Mouse (Mus musculus): ENCODE measurements around the gene Arg1. TPM values are rescaled to one million over a fixed set of nuclear protein-coding genes. Genes with fewer than 3 reads are reported as not detected.
A peak's percentile ranks its signal among the peaks of the same experiment; 100 is the strongest.

Gene Arg1
- total and polyA plus RNA-seq, 3 experiments, result 0.06 TPM; not detected in 2

GRCm38 (mm10) chr10:24952549-24952948, 25.3 kb upstream of the Arg1 start:
- Histone ChIP-seq H3K27me3 (ENCODE audit: control insufficient read depth, insufficient read depth, low read length) (no peaks in the 10 kb centered on the region; the same call in 1 of the 2 replicates), H3K79me2 (replicated peaks; ENCODE audit: control insufficient read depth, insufficient read depth, low read length) (no peaks in the 10 kb centered on the region), H3K36me3 (ENCODE audit: control insufficient read depth, insufficient read depth, low read length) (no peaks in the 10 kb centered on the region), H3K9ac (ENCODE audit: low read depth, low read length) (no peak overlapping the region), H3K4me1 (ENCODE audit: control insufficient read depth, insufficient read depth, low read length) (no peaks in the 10 kb centered on the region), H3K4me3 (no peak overlapping the region), H3K27ac (no peak overlapping the region)
- TF ChIP-seq CTCF (IDR thresholded peaks at IDR 0.05) (no peak), POLR2A (IDR thresholded peaks at IDR 0.05; ENCODE audit: insufficient read depth, low read depth, low read length) (no peak), EP300 (IDR thresholded peaks at IDR 0.05; ENCODE audit: insufficient read depth, low read depth, low read length) (no peak)
- intact Hi-C loops (cut with DNase I), result no loop called here
- DNase-seq, result peak; percentile 35 to 42
- 33% methylated on average over 7 of the region's 7 CpGs for WGBS

GRCm38 (mm10) chr10:24951575-24951974, 24.3 kb upstream of the Arg1 start:
- no peak for TF ChIP-seq POLR2A (IDR thresholded peaks at IDR 0.05; ENCODE audit: insufficient read depth, low read depth, low read length)
- TF ChIP-seq EP300 (IDR thresholded peaks at IDR 0.05; ENCODE audit: insufficient read depth, low read depth, low read length), result no peak
- no peak for TF ChIP-seq CTCF (IDR thresholded peaks at IDR 0.05)
- H3K9ac ChIP-seq (ENCODE audit: low read depth, low read length), result no peak overlapping the region
- intact Hi-C loops (cut with DNase I), result no loop called here
- H3K4me3 ChIP-seq, result no peak overlapping the region
- no peaks in the 10 kb centered on the region for H3K4me1 ChIP-seq (ENCODE audit: control insufficient read depth, insufficient read depth, low read length)
- no peaks in the 10 kb centered on the region; the same call in 1 of the 2 replicates for H3K27me3 ChIP-seq (ENCODE audit: control insufficient read depth, insufficient read depth, low read length)
- H3K27ac ChIP-seq, result no peak overlapping the region
- H3K79me2 ChIP-seq (replicated peaks; ENCODE audit: control insufficient read depth, insufficient read depth, low read length), result no peaks in the 10 kb centered on the region
- WGBS, result 86% methylated on average over 8 of the region's 8 CpGs
- DNase-seq, result no peak
- no peaks in the 10 kb centered on the region for H3K36me3 ChIP-seq (ENCODE audit: control insufficient read depth, insufficient read depth, low read length)

- Histone ChIP-seq H3K4me1 (ENCODE audit: control insufficient read depth, insufficient read depth, low read length) (no peaks in the 10 kb centered on the region), H3K79me2 (replicated peaks; ENCODE audit: control insufficient read depth, insufficient read depth, low read length) (no peaks in the 10 kb centered on the region), H3K36me3 (ENCODE audit: control insufficient read depth, insufficient read depth, low read length) (no peaks in the 10 kb centered on the region), H3K27ac (no peak overlapping the region), H3K9ac (ENCODE audit: low read depth, low read length) (no peak overlapping the region), H3K4me3 (no peak overlapping the region), H3K27me3 (ENCODE audit: control insufficient read depth, insufficient read depth, low read length) (no peaks in the 10 kb centered on the region; the same call in 1 of the 2 replicates)
- no peak for TF ChIP-seq POLR2A (IDR thresholded peaks at IDR 0.05; ENCODE audit: insufficient read depth, low read depth, low read length)
- TF ChIP-seq CTCF (IDR thresholded peaks at IDR 0.05), result no peak
- no peak for TF ChIP-seq EP300 (IDR thresholded peaks at IDR 0.05; ENCODE audit: insufficient read depth, low read depth, low read length)
- intact Hi-C loops (cut with DNase I), result no loop called here
- no peak for DNase-seq
- WGBS, result 56% methylated on average over 4 of the region's 4 CpGs
These were observed 22.9 kb upstream of the Arg1 start for GRCm38 (mm10) chr10:24950223-24950622.

GRCm38 (mm10) chr10:24948278-24948677, 21.0 kb upstream of the Arg1 start:
- H3K79me2 ChIP-seq (replicated peaks; ENCODE audit: control insufficient read depth, insufficient read depth, low read length), result no peaks in the 10 kb centered on the region
- intact Hi-C loops (cut with DNase I), result no loop called here
- no peak for DNase-seq
- H3K27ac ChIP-seq, result no peak overlapping the region
- no peak overlapping the region for H3K4me3 ChIP-seq
- 74% methylated on average over 8 of the region's 8 CpGs for WGBS
- TF ChIP-seq CTCF (IDR thresholded peaks at IDR 0.05) (no peak), EP300 (IDR thresholded peaks at IDR 0.05; ENCODE audit: insufficient read depth, low read depth, low read length) (no peak), POLR2A (IDR thresholded peaks at IDR 0.05; ENCODE audit: insufficient read depth, low read depth, low read length) (no peak)
- no peak overlapping the region for H3K9ac ChIP-seq (ENCODE audit: low read depth, low read length)
- H3K36me3 ChIP-seq (ENCODE audit: control insufficient read depth, insufficient read depth, low read length), result no peaks in the 10 kb centered on the region
- H3K27me3 ChIP-seq (ENCODE audit: control insufficient read depth, insufficient read depth, low read length), result no peaks in the 10 kb centered on the region; the same call in 1 of the 2 replicates
- no peaks in the 10 kb centered on the region for H3K4me1 ChIP-seq (ENCODE audit: control insufficient read depth, insufficient read depth, low read length)

- Histone ChIP-seq H3K4me3 (no peak overlapping the region), H3K36me3 (ENCODE audit: control insufficient read depth, insufficient read depth, low read length) (no peaks in the 10 kb centered on the region), H3K79me2 (replicated peaks; ENCODE audit: control insufficient read depth, insufficient read depth, low read length) (no peaks in the 10 kb centered on the region), H3K4me1 (ENCODE audit: control insufficient read depth, insufficient read depth, low read length) (no peaks in the 10 kb centered on the region), H3K9ac (ENCODE audit: low read depth, low read length) (no peak overlapping the region), H3K27me3 (ENCODE audit: control insufficient read depth, insufficient read depth, low read length) (no peaks in the 10 kb centered on the region; the same call in 1 of the 2 replicates), H3K27ac (no peak overlapping the region)
- WGBS, result 75% methylated on average over 3 of the region's 3 CpGs
- no peak for DNase-seq
- TF ChIP-seq CTCF (IDR thresholded peaks at IDR 0.05), result no peak
- TF ChIP-seq POLR2A (IDR thresholded peaks at IDR 0.05; ENCODE audit: insufficient read depth, low read depth, low read length), result no peak
- no peak for TF ChIP-seq EP300 (IDR thresholded peaks at IDR 0.05; ENCODE audit: insufficient read depth, low read depth, low read length)
- intact Hi-C loops (cut with DNase I), result no loop called here
These were observed 20.6 kb upstream of the Arg1 start for GRCm38 (mm10) chr10:24947871-24948270.

GRCm38 (mm10) chr10:24930143-24930542, 2.9 kb upstream of the Arg1 start:
- no peaks in the 10 kb centered on the region for H3K27me3 ChIP-seq (ENCODE audit: control insufficient read depth, insufficient read depth, low read length)
- H3K4me1 ChIP-seq (ENCODE audit: control insufficient read depth, insufficient read depth, low read length), result peaks cover 1% of the 10 kb centered on the region
- no peak overlapping the region for H3K9ac ChIP-seq (ENCODE audit: low read depth, low read length)
- no peak overlapping the region for H3K27ac ChIP-seq
- no peaks in the 10 kb centered on the region for H3K36me3 ChIP-seq (ENCODE audit: control insufficient read depth, insufficient read depth, low read length)
- intact Hi-C loops (cut with DNase I), result no loop called here
- DNase-seq, result no peak
- 60% methylated on average over 6 of the region's 6 CpGs for WGBS
- TF ChIP-seq EP300 (IDR thresholded peaks at IDR 0.05; ENCODE audit: insufficient read depth, low read depth, low read length), result no peak
- TF ChIP-seq CTCF (IDR thresholded peaks at IDR 0.05), result no peak
- TF ChIP-seq POLR2A (IDR thresholded peaks at IDR 0.05; ENCODE audit: insufficient read depth, low read depth, low read length), result no peak
- no peak overlapping the region for H3K4me3 ChIP-seq
- H3K79me2 ChIP-seq (replicated peaks; ENCODE audit: control insufficient read depth, insufficient read depth, low read length), result no peaks in the 10 kb centered on the region
